Mouse (Mus musculus) kidney, adult 2 months (tissue): ENCODE results near the gene Wdr6. TPM values are rescaled to one million over a fixed set of nuclear protein-coding genes. Genes with fewer than 3 reads are reported as not detected.

Experiments used
- DNase-seq: peaks from one replicate; pipeline ENCODE4 v3.0.0; 2021
- H3K27ac ChIP-seq: fragments of 200-500 bp; 2 replicates; pipeline ENCODE4 v1.5.1; 2012; ENCODE audit warnings: low read depth, low read length, control low read depth, inconsistent platforms; ENCODE audit not compliant: insufficient read depth
- H3K27me3 ChIP-seq: fragments of 200-500 bp; replicated peaks from 2 replicates; pipeline ENCODE4 v1.6.1; 2012; ENCODE audit warnings: mild to moderate bottlenecking, moderate library complexity, low read length, inconsistent platforms; ENCODE audit not compliant: control insufficient read depth, insufficient read depth
- H3K36me3 ChIP-seq: fragments of 200-500 bp; 2 replicates; pipeline ENCODE4 v1.6.1; 2012; ENCODE audit warnings: mild to moderate bottlenecking, moderate library complexity, low read length, inconsistent platforms; ENCODE audit not compliant: control insufficient read depth, insufficient read depth
- H3K4me1 ChIP-seq: fragments of 200-500 bp; 2 replicates; pipeline ENCODE4 v1.6.1; 2011; ENCODE audit warnings: low read length; ENCODE audit not compliant: control insufficient read depth, insufficient read depth
- H3K4me3 ChIP-seq: fragments of 200-500 bp; 2 replicates; pipeline ENCODE4 v1.5.1; 2011; ENCODE audit warnings: mild to moderate bottlenecking, low read depth, low read length, control low read depth; ENCODE audit not compliant: insufficient read depth
- CTCF ChIP-seq: fragments of 200-500 bp; conservative IDR thresholded peaks from 2 replicates; pipeline ENCODE4 v1.5.1; 2011; ENCODE audit warnings: low read depth, mild to moderate bottlenecking, control low read depth, low read length, moderate library complexity, mixed read lengths; ENCODE audit not compliant: insufficient read depth, insufficient read length
- POLR2A ChIP-seq: fragments of 200-500 bp; IDR thresholded peaks from one replicate; pipeline ENCODE4 v1.6.1; 2011; ENCODE audit warnings: low read depth, low read length, control low read depth
- WGBS: fragments of 180-500 bp; shearing (Covaris S2); methylation state at CpG from one replicate; pipeline ENCODE4 v1.1.7; 2018; 5-methylcytosine and 5-hydroxymethylcytosine counted together
- polyA plus RNA-seq: library from polyadenylated mRNA; depleted of rRNA; stranded (reverse); fragments of >200 nt; gene quantifications from 2 replicates; pipeline ENCODE4 v1.2.3, GENCODE M21; 2012

Wdr6 gene
- polyA plus RNA-seq, 1 experiment: 31.0 TPM

GRCm38 (mm10) chr9:108572321-108572720 is 6.2 kb downstream of the Wdr6 start:
- Histone ChIP-seq H3K36me3 (no peaks in the 10 kb centered on the region), H3K4me3 (no peak overlapping the region), H3K27ac (no peak overlapping the region), H3K27me3 (no peaks in the 10 kb centered on the region), H3K4me1 (peaks cover 10% of the 10 kb centered on the region; the same call in 1 of the 2 replicates)
- DNase-seq: no peak
- no peak for TF ChIP-seq CTCF
- TF ChIP-seq POLR2A: no peak
- WGBS: 73% methylated on average over 10 of the region's 10 CpGs

GRCm38 (mm10) chr9:108571401-108571973 is 7.1 kb downstream of the Wdr6 start:
- no peak for DNase-seq
- Histone ChIP-seq H3K27ac (no peak overlapping the region), H3K36me3 (no peaks in the 10 kb centered on the region), H3K4me3 (no peak overlapping the region), H3K4me1 (peaks cover 10% of the 10 kb centered on the region; the same call in 1 of the 2 replicates), H3K27me3 (no peaks in the 10 kb centered on the region)
- 90% methylated on average over 16 of the region's 16 CpGs for WGBS
- TF ChIP-seq POLR2A (no peak), CTCF (no peak)

- peak; percentile 80 for TF ChIP-seq CTCF
- peak; percentile 14 for TF ChIP-seq POLR2A
- peaks cover 10% of the 10 kb centered on the region; the same call in 1 of the 2 replicates for H3K4me1 ChIP-seq
- H3K27me3 ChIP-seq: no peaks in the 10 kb centered on the region
- peak overlapping the region; percentile 35 for H3K27ac ChIP-seq
- peak; percentile 88 for DNase-seq
- no peaks in the 10 kb centered on the region for H3K36me3 ChIP-seq
- H3K4me3 ChIP-seq: peak overlapping the region; percentile 90
- WGBS: under 1% methylated on average over 40 of the region's 40 CpGs
Observed at GRCm38 (mm10) chr9:108570207-108570896, 8.2 kb downstream of the Wdr6 start.

- peak; percentile 98 for DNase-seq
- H3K4me1 ChIP-seq: peaks cover 10% of the 10 kb centered on the region; the same call in 1 of the 2 replicates
- peak within 1 kb of the TSS; percentile 35 for H3K27ac ChIP-seq
- 5% methylated on average over 42 of the region's 42 CpGs for WGBS
- no peaks in the 10 kb centered on the region for H3K27me3 ChIP-seq
- TF ChIP-seq POLR2A: no peak
- TF ChIP-seq CTCF: no peak
- peak within 1 kb of the TSS; percentile 90 for H3K4me3 ChIP-seq
- no peaks in the 10 kb centered on the region for H3K36me3 ChIP-seq
Observed at GRCm38 (mm10) chr9:108569381-108570206, 8.9 kb downstream of the Wdr6 start, which contains the start of gene Dalrd3. Gene Dalrd3 (plus strand): TSS chr9:108569886.

GRCm38 (mm10) chr9:108568511-108568921 is 10.0 kb downstream of the Wdr6 start:
- no peak for DNase-seq
- 73% methylated on average over 17 of the region's 17 CpGs for WGBS
- H3K36me3 ChIP-seq: no peaks in the 10 kb centered on the region
- H3K4me1 ChIP-seq: peaks cover 10% of the 10 kb centered on the region; the same call in 1 of the 2 replicates
- no peaks in the 10 kb centered on the region for H3K27me3 ChIP-seq
- H3K27ac ChIP-seq: no peak overlapping the region
- TF ChIP-seq CTCF (no peak), POLR2A (no peak)
- peak overlapping the region; percentile 82; the same call in 1 of the 2 replicates for H3K4me3 ChIP-seq

GRCm38 (mm10) chr9:108567931-108568419 is 10.6 kb downstream of the Wdr6 start:
- H3K4me3 ChIP-seq: peak overlapping the region; percentile 82
- TF ChIP-seq POLR2A (no peak), CTCF (no peak)
- peak; percentile 36 for DNase-seq

More at GRCm38 (mm10) chr9:108567931-108568419, 10.6 kb downstream of the Wdr6 start:
- Histone ChIP-seq H3K36me3 (no peaks in the 10 kb centered on the region), H3K27me3 (no peaks in the 10 kb centered on the region), H3K4me1 (peaks cover 10% of the 10 kb centered on the region; the same call in 1 of the 2 replicates), H3K27ac (peak overlapping the region; percentile 78)
- WGBS: 9% methylated on average over 18 of the region's 18 CpGs
